Mouse (Mus musculus): Measurements from ENCODE around the gene Sapcd2. TPM values are rescaled to one million over a fixed set of nuclear protein-coding genes. Genes with fewer than 3 reads are reported as not detected.

The Sapcd2 gene
- polyA plus RNA-seq, 1 experiment = 0.20 TPM

- Histone ChIP-seq H3K27me3 (replicated peaks; ENCODE audit: control insufficient read depth, insufficient read depth, low read length) (no peaks in the 10 kb centered on the region), H3K27ac (ENCODE audit: insufficient read depth, low read depth, low read length) (no peak overlapping the region), H3K36me3 (ENCODE audit: control insufficient read depth, insufficient read depth, low read length) (no peaks in the 10 kb centered on the region), H3K4me1 (ENCODE audit: control insufficient read depth, insufficient read depth, low read length) (peaks cover 29% of the 10 kb centered on the region), H3K4me3 (ENCODE audit: insufficient read depth, low read depth, low read length) (no peak overlapping the region)
- no peak for DNase-seq
- 70% methylated on average over 4 of the region's 4 CpGs for WGBS
- TF ChIP-seq POLR2A (IDR thresholded peaks at IDR 0.05; ENCODE audit: low read depth, low read length) (no peak), CTCF (conservative IDR thresholded peaks at IDR 0.05; ENCODE audit: insufficient read depth, insufficient read length, low read depth, low read length) (no peak)
These were observed 12.3 kb upstream of the Sapcd2 start for GRCm38 (mm10) chr2:25359848-25360247.

- Histone ChIP-seq H3K4me3 (ENCODE audit: insufficient read depth, low read depth, low read length) (peak overlapping the region; percentile 84; the same call in 1 of the 2 replicates), H3K27ac (ENCODE audit: insufficient read depth, low read depth, low read length) (no peak overlapping the region)
- WGBS = 49% methylated on average over 13 of the region's 13 CpGs
These were observed 8.5 kb upstream of the Sapcd2 start for GRCm38 (mm10) chr2:25363478-25364178.

GRCm38 (mm10) chr2:25364313-25364712 lies 7.8 kb upstream of the Sapcd2 start:
- TF ChIP-seq POLR2A (IDR thresholded peaks at IDR 0.05; ENCODE audit: low read depth, low read length) = no peak
- TF ChIP-seq CTCF (conservative IDR thresholded peaks at IDR 0.05; ENCODE audit: insufficient read depth, insufficient read length, low read depth, low read length) = no peak
- 67% methylated on average over 4 of the region's 4 CpGs for WGBS
- peaks cover 20% of the 10 kb centered on the region; the same call in 1 of the 2 replicates for H3K4me1 ChIP-seq (ENCODE audit: control insufficient read depth, insufficient read depth, low read length)
- H3K27me3 ChIP-seq (replicated peaks; ENCODE audit: control insufficient read depth, insufficient read depth, low read length) = no peaks in the 10 kb centered on the region
- H3K4me3 ChIP-seq (ENCODE audit: insufficient read depth, low read depth, low read length) = peak overlapping the region; percentile 84
- no peaks in the 10 kb centered on the region for H3K36me3 ChIP-seq (ENCODE audit: control insufficient read depth, insufficient read depth, low read length)
- H3K27ac ChIP-seq (ENCODE audit: insufficient read depth, low read depth, low read length) = no peak overlapping the region
- no peak for DNase-seq

More at GRCm38 (mm10) chr2:25363478-25364178, 8.5 kb upstream of the Sapcd2 start:
- no peaks in the 10 kb centered on the region for H3K36me3 ChIP-seq (ENCODE audit: control insufficient read depth, insufficient read depth, low read length)
- no peaks in the 10 kb centered on the region for H3K27me3 ChIP-seq (replicated peaks; ENCODE audit: control insufficient read depth, insufficient read depth, low read length)
- TF ChIP-seq CTCF (conservative IDR thresholded peaks at IDR 0.05; ENCODE audit: insufficient read depth, insufficient read length, low read depth, low read length) (no peak), POLR2A (IDR thresholded peaks at IDR 0.05; ENCODE audit: low read depth, low read length) (no peak)
- peak; percentile 42 for DNase-seq
- peaks cover 20% of the 10 kb centered on the region; the same call in 1 of the 2 replicates for H3K4me1 ChIP-seq (ENCODE audit: control insufficient read depth, insufficient read depth, low read length)

- Histone ChIP-seq H3K4me3 (ENCODE audit: insufficient read depth, low read depth, low read length) (peak overlapping the region; percentile 84), H3K27me3 (replicated peaks; ENCODE audit: control insufficient read depth, insufficient read depth, low read length) (no peaks in the 10 kb centered on the region), H3K27ac (ENCODE audit: insufficient read depth, low read depth, low read length) (no peak overlapping the region), H3K4me1 (ENCODE audit: control insufficient read depth, insufficient read depth, low read length) (peaks cover 20% of the 10 kb centered on the region; the same call in 1 of the 2 replicates), H3K36me3 (ENCODE audit: control insufficient read depth, insufficient read depth, low read length) (no peaks in the 10 kb centered on the region)
- 39% methylated on average over 9 of the region's 9 CpGs for WGBS
- TF ChIP-seq CTCF (conservative IDR thresholded peaks at IDR 0.05; ENCODE audit: insufficient read depth, insufficient read length, low read depth, low read length) = no peak
- TF ChIP-seq POLR2A (IDR thresholded peaks at IDR 0.05; ENCODE audit: low read depth, low read length) = no peak
- DNase-seq = no peak
These were observed 7.4 kb upstream of the Sapcd2 start for GRCm38 (mm10) chr2:25364761-25365090.

- peaks cover 20% of the 10 kb centered on the region; the same call in 1 of the 2 replicates for H3K4me1 ChIP-seq (ENCODE audit: control insufficient read depth, insufficient read depth, low read length)
- TF ChIP-seq CTCF (conservative IDR thresholded peaks at IDR 0.05; ENCODE audit: insufficient read depth, insufficient read length, low read depth, low read length) (no peak), POLR2A (IDR thresholded peaks at IDR 0.05; ENCODE audit: low read depth, low read length) (peak; percentile 83)
- no peaks in the 10 kb centered on the region for H3K27me3 ChIP-seq (replicated peaks; ENCODE audit: control insufficient read depth, insufficient read depth, low read length)
- no peaks in the 10 kb centered on the region for H3K36me3 ChIP-seq (ENCODE audit: control insufficient read depth, insufficient read depth, low read length)
- DNase-seq = peak; percentile 93
- WGBS = under 1% methylated on average over 54 of the region's 54 CpGs
- peak within 1 kb of the TSS; percentile 84 for H3K4me3 ChIP-seq (ENCODE audit: insufficient read depth, low read depth, low read length)
- H3K27ac ChIP-seq (ENCODE audit: insufficient read depth, low read depth, low read length) = peak within 1 kb of the TSS; percentile 58
These were observed 6.9 kb upstream of the Sapcd2 start, which contains the start of gene Uap1l1 for GRCm38 (mm10) chr2:25365091-25365761. Gene Uap1l1 (minus strand): TSS chr2:25365682.

- no peaks in the 10 kb centered on the region for H3K36me3 ChIP-seq (ENCODE audit: control insufficient read depth, insufficient read depth, low read length)
- 90% methylated on average over 3 of the region's 3 CpGs for WGBS
- no peak overlapping the region for H3K4me3 ChIP-seq (ENCODE audit: insufficient read depth, low read depth, low read length)
- H3K4me1 ChIP-seq (ENCODE audit: control insufficient read depth, insufficient read depth, low read length) = no peaks in the 10 kb centered on the region; the same call in 1 of the 2 replicates
- H3K27me3 ChIP-seq (replicated peaks; ENCODE audit: control insufficient read depth, insufficient read depth, low read length) = no peaks in the 10 kb centered on the region
- TF ChIP-seq POLR2A (IDR thresholded peaks at IDR 0.05; ENCODE audit: low read depth, low read length) (no peak), CTCF (conservative IDR thresholded peaks at IDR 0.05; ENCODE audit: insufficient read depth, insufficient read length, low read depth, low read length) (no peak)
- no peak for DNase-seq
- no peak overlapping the region for H3K27ac ChIP-seq (ENCODE audit: insufficient read depth, low read depth, low read length)
These were observed 2.1 kb upstream of the Sapcd2 start for GRCm38 (mm10) chr2:25369996-25370395.

Data from kidney, adult 2 months (tissue).